Mouse (Mus musculus) kidney, embryonic 15.5 days (tissue): Measurements from ENCODE around the gene Ddx43. TPM values are rescaled to one million over a fixed set of nuclear protein-coding genes. Genes with fewer than 3 reads are reported as not detected.

Source experiments
- ATAC-seq: fragments of 200-750 bp; cut with Nextera tagmentation; replicated peaks from 2 replicates; pipeline ENCODE4 v1.8.0; 2017; ENCODE audit warnings: moderate TSS enrichment; ENCODE audit not compliant: low FRiP score
- H3K27ac ChIP-seq: fragments of 300-500 bp; sonication (generic); 2 replicates; pipeline ENCODE4 v1.5.1; 2015; ENCODE audit warnings: mild to moderate bottlenecking, inconsistent platforms
- H3K27me3 ChIP-seq: fragments of 300-500 bp; sonication (generic); 2 replicates; pipeline ENCODE4 v1.6.1; 2015; ENCODE audit warnings: inconsistent platforms
- H3K36me3 ChIP-seq: fragments of 300-500 bp; sonication (generic); 2 replicates; pipeline ENCODE4 v1.6.1; 2015; ENCODE audit warnings: inconsistent platforms
- H3K4me1 ChIP-seq: fragments of 300-500 bp; sonication (generic); 2 replicates; pipeline ENCODE4 v1.6.1; 2015; ENCODE audit warnings: inconsistent platforms
- H3K4me2 ChIP-seq: fragments of 300-500 bp; sonication (generic); 2 replicates; pipeline ENCODE4 v1.6.1; 2015; ENCODE audit warnings: moderate library complexity, mild to moderate bottlenecking, inconsistent platforms
- H3K4me3 ChIP-seq: fragments of 300-500 bp; sonication (generic); replicated peaks from 2 replicates; pipeline ENCODE4 v1.5.1; 2015; ENCODE audit warnings: mild to moderate bottlenecking, inconsistent platforms
- H3K9ac ChIP-seq: fragments of 300-500 bp; sonication (generic); 2 replicates; pipeline ENCODE4 v1.6.1; 2015; ENCODE audit warnings: mild to moderate bottlenecking, inconsistent platforms
- H3K9me3 ChIP-seq: fragments of 300-500 bp; sonication (generic); replicated peaks from 2 replicates; pipeline ENCODE4 v1.6.1; 2016; ENCODE audit warnings: inconsistent platforms
- WGBS: fragments of 180-500 bp; shearing (Covaris S2); methylation state at CpG from one replicate; pipeline ENCODE4 v1.1.7; 2015; ENCODE audit warnings: mixed read lengths; 5-methylcytosine and 5-hydroxymethylcytosine counted together
- polyA plus RNA-seq: library from polyadenylated mRNA; unstranded; fragments of >200 nt; fragmentation: Nextera tagmentation; extraction: Ambion mirVana; gene quantifications from 2 replicates; pipeline ENCODE4 v1.2.1, GENCODE M21; 2015

The Ddx43 gene
- polyA plus RNA-seq, 1 experiment from 2014 or later: 0.31 TPM

DNA sequence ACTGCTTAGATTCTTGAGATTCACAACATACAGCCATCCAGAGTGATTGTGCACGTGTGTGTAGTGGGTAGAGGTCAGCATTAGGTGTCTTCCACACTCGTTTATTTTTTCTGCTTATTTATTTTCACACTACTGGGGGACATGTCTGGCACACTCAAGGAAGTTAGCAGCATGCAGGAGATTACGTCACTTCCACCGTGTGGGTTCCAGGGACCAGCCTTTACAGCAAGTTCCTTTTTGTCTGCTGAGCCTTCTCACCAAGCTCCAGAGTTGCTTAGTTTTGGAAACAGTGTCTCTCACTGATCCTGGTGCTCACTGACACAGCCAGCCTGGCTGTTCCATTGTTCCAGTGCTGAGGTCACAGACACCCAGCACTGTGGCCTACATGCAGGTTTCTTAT, 55.8 kb downstream of the Ddx43 start:
- H3K4me3 ChIP-seq: no peak overlapping the region
- H3K36me3 ChIP-seq: peaks cover 58% of the 10 kb centered on the region
- H3K4me2 ChIP-seq: no peak overlapping the region
- H3K9ac ChIP-seq: no peak overlapping the region
- no peak overlapping the region for H3K27ac ChIP-seq
- no peak for ATAC-seq
- H3K4me1 ChIP-seq: peaks cover 11% of the 10 kb centered on the region
- WGBS: 85% methylated on average over 4 of the region's 4 CpGs
- no peaks in the 10 kb centered on the region for H3K9me3 ChIP-seq
- H3K27me3 ChIP-seq: peaks cover 8% of the 10 kb centered on the region

DNA sequence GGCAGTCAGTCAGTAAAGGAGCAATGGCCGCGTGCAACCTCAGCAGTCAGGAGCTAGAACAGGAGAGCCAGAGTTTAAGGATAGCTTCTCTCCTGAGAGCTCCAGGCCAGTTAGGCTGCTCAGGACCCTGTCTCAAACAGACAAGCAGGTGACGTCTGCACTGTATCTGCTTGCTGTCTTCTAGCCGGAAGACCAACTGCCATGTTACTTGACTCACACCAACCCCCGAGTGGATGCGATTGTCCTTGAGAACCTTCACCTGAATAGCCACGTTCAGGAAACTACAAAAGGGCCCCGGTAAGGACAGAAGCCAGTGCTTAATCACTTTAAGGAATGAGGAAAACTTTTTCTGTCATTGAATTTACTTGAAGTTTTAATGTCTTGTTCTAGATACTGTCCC, 61.4 kb downstream of the Ddx43 start:
- no peaks in the 10 kb centered on the region for H3K27me3 ChIP-seq
- no peak overlapping the region for H3K4me2 ChIP-seq
- H3K9ac ChIP-seq: no peak overlapping the region
- no peaks in the 10 kb centered on the region for H3K9me3 ChIP-seq
- H3K36me3 ChIP-seq: peaks cover 87% of the 10 kb centered on the region
- WGBS: 90% methylated on average over 8 of the region's 8 CpGs
- H3K4me3 ChIP-seq: no peak overlapping the region
- no peak for ATAC-seq
- no peaks in the 10 kb centered on the region for H3K4me1 ChIP-seq
- no peak overlapping the region for H3K27ac ChIP-seq

DNA sequence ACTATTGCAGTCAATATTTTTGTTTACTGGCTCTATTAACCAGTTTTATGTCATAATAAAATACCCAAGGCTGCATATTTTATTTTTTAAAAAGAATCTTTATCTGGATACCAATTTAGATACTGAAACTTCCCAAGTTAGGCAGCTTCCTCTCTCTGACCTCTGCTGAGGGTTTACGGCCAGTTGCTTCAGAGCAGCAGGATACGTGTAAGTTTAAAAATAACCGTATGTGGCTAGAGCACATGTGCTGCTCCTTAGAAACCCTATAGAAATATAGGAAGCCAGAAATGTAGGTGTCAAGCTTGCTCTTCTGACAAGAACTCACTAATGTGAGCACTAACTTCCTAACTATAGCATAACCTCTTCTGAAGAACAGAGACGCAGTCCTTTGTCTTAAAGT, 67.8 kb downstream of the Ddx43 start:
- peaks cover 86% of the 10 kb centered on the region for H3K36me3 ChIP-seq
- no peaks in the 10 kb centered on the region for H3K9me3 ChIP-seq
- no peak overlapping the region for H3K27ac ChIP-seq
- no peaks in the 10 kb centered on the region for H3K4me1 ChIP-seq
- 83% methylated on average over 4 of the region's 4 CpGs for WGBS
- no peak for ATAC-seq
- no peak overlapping the region for H3K9ac ChIP-seq
- no peak overlapping the region for H3K4me3 ChIP-seq
- H3K4me2 ChIP-seq: no peak overlapping the region
- no peaks in the 10 kb centered on the region for H3K27me3 ChIP-seq

DNA sequence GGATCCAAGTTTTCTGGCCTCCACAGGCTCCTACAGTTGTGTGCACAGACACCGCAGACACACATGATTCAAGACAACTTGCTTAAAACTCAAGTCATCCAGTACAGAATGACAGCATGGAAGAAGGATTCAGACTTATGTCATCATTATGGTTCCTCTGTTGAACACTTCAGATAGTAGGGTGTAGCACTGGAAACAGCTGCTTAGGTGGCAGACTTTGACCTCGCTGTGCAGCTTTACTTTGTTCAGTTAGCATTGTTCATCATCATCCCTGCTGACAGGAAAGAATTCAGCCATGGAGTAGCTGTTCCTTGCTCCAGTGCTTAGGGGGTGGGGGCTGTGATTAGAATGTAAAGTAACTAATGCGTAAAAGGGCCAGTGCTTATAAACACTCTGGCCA, 70.1 kb downstream of the Ddx43 start:
- ATAC-seq: no peak
- Histone ChIP-seq H3K4me2 (no peak overlapping the region), H3K36me3 (peaks cover 87% of the 10 kb centered on the region), H3K27ac (no peak overlapping the region), H3K9ac (no peak overlapping the region), H3K4me3 (no peak overlapping the region), H3K9me3 (no peaks in the 10 kb centered on the region), H3K27me3 (no peaks in the 10 kb centered on the region), H3K4me1 (no peaks in the 10 kb centered on the region)
- WGBS: 91% methylated on average over 3 of the region's 3 CpGs

Other genes starting within 250 kb of the Ddx43 start
- 109 and 115 TPM in 2 replicates for gene Gsta4, start 213.0 kb upstream of the Ddx43 start, polyA plus RNA-seq
- gene Gsta1, start 165.1 kb upstream of the Ddx43 start, polyA plus RNA-seq: 0.27 and 1.3 TPM in 2 replicates
- gene Gm3776, start 138.6 kb upstream of the Ddx43 start, polyA plus RNA-seq: 0.21 and 0.31 TPM in 2 replicates
- gene Gm10639, start 105.9 kb upstream of the Ddx43 start, polyA plus RNA-seq: 13.8 and 18.2 TPM in 2 replicates
- gene Omt2a, start 81.0 kb upstream of the Ddx43 start, polyA plus RNA-seq: not detected in 2 replicates
- not detected in 2 replicates for gene Omt2b, start 68.2 kb upstream of the Ddx43 start, polyA plus RNA-seq
- gene Gsta2, start 40.0 kb upstream of the Ddx43 start, polyA plus RNA-seq: 41.3 and 45.0 TPM in 2 replicates
- gene Dppa5a, start 27.6 kb upstream of the Ddx43 start, polyA plus RNA-seq: not detected in 2 replicates
- gene Ooep, start 17.1 kb upstream of the Ddx43 start, polyA plus RNA-seq: 1.3 and 1.9 TPM in 2 replicates
- 2.1 and 2.8 TPM in 2 replicates for gene Cgas, start 47.5 kb downstream of the Ddx43 start, polyA plus RNA-seq
- gene Mto1, start 52.4 kb downstream of the Ddx43 start, polyA plus RNA-seq: 26.7 and 27.9 TPM in 2 replicates
- gene Gm17324, start 53.0 kb downstream of the Ddx43 start, polyA plus RNA-seq: 0.55 and 1.4 TPM in 2 replicates
- gene Eef1a1, start 93.4 kb downstream of the Ddx43 start, polyA plus RNA-seq: 4,779 and 4,974 TPM in 2 replicates
- 17.8 and 18.0 TPM in 2 replicates for gene Slc17a5, start 192.3 kb downstream of the Ddx43 start, polyA plus RNA-seq
- 6.2 and 6.9 TPM in 2 replicates for gene Cd109, start 219.8 kb downstream of the Ddx43 start, polyA plus RNA-seq